Mouse (Mus musculus) ES-E14 (cell line): ENCODE measurements at regions not wholly inside any gene's neighbourhood (a gene's known extent, or its start where the extent isn't known, plus 50 kb on each side); places are given as distances from the start of the nearest gene placed in this dataset.

Source experiments
- HCFC1 ChIP-seq: IDR thresholded peaks from 2 replicates; pipeline ENCODE4 v1.6.1; 2012; ENCODE audit warnings: low read length, inconsistent platforms, borderline replicate concordance; ENCODE audit not compliant: insufficient read depth
- ZC3H11A ChIP-seq: IDR thresholded peaks from 2 replicates; pipeline ENCODE4 v1.6.1; 2012; ENCODE audit warnings: low read depth, mild to moderate bottlenecking, inconsistent platforms, low read length, borderline replicate concordance

GRCm38 (mm10) chr1:121013839-121014503, 318.4 kb downstream of the Insig2 start:
- TF ChIP-seq ZC3H11A = no peak
- no peak for TF ChIP-seq HCFC1
